Mouse (Mus musculus) cerebellum, adult 11 months (tissue): ENCODE data around the gene Adcy7.
A peak's percentile ranks its signal among the peaks of the same experiment; 100 is the strongest.

Experiments
- DNase-seq: peaks from one replicate; pipeline ENCODE4 v3.0.0; 2022

Adcy7 gene

GRCm38 (mm10) chr8:88301589-88302437 lies 29.6 kb downstream of the Adcy7 start:
- DNase-seq: no peak

- DNase-seq: no peak
Measured at GRCm38 (mm10) chr8:88305814-88306213, 33.6 kb downstream of the Adcy7 start.

GRCm38 (mm10) chr8:88306511-88306910 lies 34.3 kb downstream of the Adcy7 start:
- no peak for DNase-seq

- DNase-seq: no peak
Measured at GRCm38 (mm10) chr8:88307736-88308135, 35.5 kb downstream of the Adcy7 start.

- no peak for DNase-seq
Measured at GRCm38 (mm10) chr8:88309274-88309873, 37.2 kb downstream of the Adcy7 start.

GRCm38 (mm10) chr8:88309881-88310280 lies 37.7 kb downstream of the Adcy7 start:
- DNase-seq: no peak

- no peak for DNase-seq
Measured at GRCm38 (mm10) chr8:88310286-88310685, 38.1 kb downstream of the Adcy7 start.

GRCm38 (mm10) chr8:88312966-88313365 lies 40.8 kb downstream of the Adcy7 start:
- no peak for DNase-seq

GRCm38 (mm10) chr8:88313991-88314390 lies 41.8 kb downstream of the Adcy7 start:
- DNase-seq: peak; percentile 32

- no peak for DNase-seq
Measured at GRCm38 (mm10) chr8:88315302-88315701, 43.1 kb downstream of the Adcy7 start.

GRCm38 (mm10) chr8:88316139-88316931 lies 44.1 kb downstream of the Adcy7 start:
- DNase-seq: no peak

- DNase-seq: no peak
Measured at GRCm38 (mm10) chr8:88317341-88317740, 45.1 kb downstream of the Adcy7 start.

GRCm38 (mm10) chr8:88318151-88318550 lies 45.9 kb downstream of the Adcy7 start:
- DNase-seq: no peak

GRCm38 (mm10) chr8:88320134-88320533 lies 47.9 kb downstream of the Adcy7 start:
- no peak for DNase-seq

- DNase-seq: no peak
Measured at GRCm38 (mm10) chr8:88321387-88321786, 49.2 kb downstream of the Adcy7 start.

- DNase-seq: no peak
Measured at GRCm38 (mm10) chr8:88323523-88323922, 51.3 kb downstream of the Adcy7 start.

GRCm38 (mm10) chr8:88324760-88325159 lies 52.6 kb downstream of the Adcy7 start:
- no peak for DNase-seq

GRCm38 (mm10) chr8:88325251-88325650 lies 53.0 kb downstream of the Adcy7 start:
- no peak for DNase-seq

- DNase-seq: no peak
Measured at GRCm38 (mm10) chr8:88325795-88326194, 53.6 kb downstream of the Adcy7 start.

GRCm38 (mm10) chr8:88326328-88326727 lies 54.1 kb downstream of the Adcy7 start:
- DNase-seq: no peak

GRCm38 (mm10) chr8:88328689-88329088 lies 56.5 kb downstream of the Adcy7 start:
- DNase-seq: no peak

GRCm38 (mm10) chr8:88330816-88331215 lies 58.6 kb downstream of the Adcy7 start:
- DNase-seq: no peak

GRCm38 (mm10) chr8:88334384-88334783 lies 62.2 kb downstream of the Adcy7 start:
- no peak for DNase-seq

GRCm38 (mm10) chr8:88334975-88335374 lies 62.8 kb downstream of the Adcy7 start:
- no peak for DNase-seq
